Mouse (Mus musculus) yolk sac, embryonic 10.5 days (tissue): ENCODE data around the gene Carm1.
A peak's percentile ranks its signal among the peaks of the same experiment; 100 is the strongest.

Source experiments
- DNase-seq: peaks from one replicate; pipeline ENCODE4 v3.0.0-alpha.2; 2017; ENCODE audit warnings: low spot score

Gene Carm1

DNA sequence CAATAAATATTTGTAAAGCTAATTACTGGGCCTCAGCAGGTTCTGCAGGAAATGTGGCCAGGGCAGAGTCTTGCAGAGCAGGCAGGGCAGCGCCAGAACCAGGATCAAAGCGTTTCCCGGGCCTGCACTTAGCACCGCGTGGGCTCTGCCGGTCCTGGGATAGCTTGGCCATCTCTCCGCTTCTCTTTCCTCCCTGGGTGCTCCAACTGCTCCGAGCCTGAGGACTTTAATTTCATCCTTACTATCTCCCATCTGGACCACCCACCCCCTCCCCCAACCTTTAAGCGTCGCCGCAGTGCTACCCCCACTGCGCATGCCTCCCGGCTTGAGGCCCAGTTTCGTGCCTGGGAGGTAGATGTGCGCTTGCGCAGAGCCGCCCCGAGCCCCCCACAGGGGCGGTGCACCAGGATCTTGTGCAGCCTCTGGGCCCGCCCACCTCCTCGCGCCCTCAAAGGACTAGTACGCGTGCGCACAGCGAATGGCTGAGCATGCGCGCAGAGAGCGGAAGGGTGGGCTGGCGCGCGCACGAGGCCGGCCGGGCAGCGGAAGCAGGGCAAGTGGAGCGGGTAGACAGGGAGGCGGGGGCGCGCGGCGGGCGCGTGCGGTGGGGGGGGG, 69.0 kb downstream of the Carm1 start, which contains the start of gene Smarca4:
TSS of gene Smarca4 (plus strand) at position 553 of the 615 bp plus-strand sequence.
- DNase-seq, result peak; percentile 99

DNA sequence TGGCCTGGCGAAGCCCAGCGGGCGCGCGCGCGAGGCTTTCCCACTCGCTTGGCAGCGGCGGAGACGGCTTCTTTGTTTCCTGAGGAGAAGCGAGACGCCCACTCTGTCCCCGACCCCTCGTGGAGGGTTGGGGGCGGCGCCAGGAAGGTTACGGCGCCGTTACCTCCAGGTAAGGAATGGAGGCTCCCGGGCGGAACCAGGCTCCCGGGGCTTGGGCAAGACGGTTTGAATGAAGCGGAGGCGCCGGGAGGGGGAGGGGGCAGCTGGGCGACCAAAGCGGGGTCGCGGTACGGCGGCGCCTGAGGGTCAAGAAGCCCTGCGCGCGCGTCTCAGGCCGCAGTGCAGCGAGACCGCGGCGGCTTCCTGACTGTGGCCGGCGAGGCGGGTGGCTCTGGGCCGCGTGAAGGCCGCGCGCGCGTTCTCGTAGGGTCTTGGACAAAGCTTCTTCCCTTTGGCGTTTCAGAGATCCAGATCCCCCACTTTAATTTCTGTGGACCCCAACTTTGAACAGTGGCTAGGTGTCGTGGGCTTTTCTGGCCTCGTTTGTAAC, 69.6 kb downstream of the Carm1 start:
- DNase-seq, result peak; percentile 93

DNA sequence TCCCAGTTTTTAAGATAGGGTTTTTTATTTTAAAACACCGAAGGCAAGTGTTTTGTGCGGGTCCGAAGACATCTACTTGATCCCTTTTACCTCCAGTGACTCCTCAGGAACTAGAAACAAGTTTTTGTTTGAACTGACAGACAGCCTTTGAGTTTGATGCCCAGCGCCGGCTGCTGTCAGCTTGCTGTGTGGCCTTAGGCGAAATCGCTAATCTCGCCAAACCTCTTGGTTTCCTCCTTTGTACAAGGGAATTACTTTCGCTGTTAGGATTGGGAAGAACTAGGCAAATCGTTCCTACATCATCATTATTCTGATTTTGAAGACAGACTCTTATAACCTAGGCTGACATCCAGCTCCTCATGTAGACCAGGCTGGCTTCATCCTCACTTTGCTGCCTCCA, 70.4 kb downstream of the Carm1 start:
- no peak for DNase-seq

DNA sequence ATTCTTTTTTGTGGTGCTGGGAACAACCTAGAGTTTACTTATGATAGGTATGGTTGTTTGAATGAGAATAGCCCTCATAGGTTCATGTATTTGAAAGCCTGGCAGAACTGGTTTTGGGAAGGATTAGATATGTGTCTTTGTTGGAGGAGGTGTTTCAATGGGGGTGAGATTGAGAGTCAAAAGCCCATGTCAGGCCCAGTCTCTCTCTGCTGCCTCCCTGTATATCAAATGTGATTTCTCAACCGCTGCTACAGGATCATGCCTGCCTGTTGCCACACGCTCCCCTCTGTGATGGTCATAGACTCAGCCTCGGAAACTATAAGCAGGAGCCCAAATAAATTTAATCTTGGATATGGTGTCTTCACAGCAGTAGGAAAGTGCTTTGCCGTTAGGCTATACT, 73.5 kb downstream of the Carm1 start:
- no peak for DNase-seq

DNA sequence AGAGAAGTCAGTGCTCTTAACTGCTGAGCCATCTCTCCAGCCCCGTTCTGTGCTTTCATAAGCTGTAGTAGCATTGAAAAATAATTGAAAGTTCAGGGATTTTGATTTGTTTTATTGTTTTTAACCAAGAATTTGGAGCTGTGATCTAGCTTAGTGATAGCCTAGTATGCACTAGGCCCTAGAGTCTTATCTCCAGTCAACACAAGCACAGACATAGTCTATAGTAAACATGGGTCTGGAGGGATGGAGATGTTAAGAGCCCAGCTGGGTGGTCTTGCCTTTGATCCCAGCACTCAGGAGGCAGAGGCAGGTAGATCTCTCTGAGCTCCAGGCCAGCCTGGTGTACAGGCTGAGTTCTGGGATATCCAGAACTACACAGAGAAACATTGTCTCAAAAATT, 76.0 kb downstream of the Carm1 start:
- DNase-seq, result no peak

DNA sequence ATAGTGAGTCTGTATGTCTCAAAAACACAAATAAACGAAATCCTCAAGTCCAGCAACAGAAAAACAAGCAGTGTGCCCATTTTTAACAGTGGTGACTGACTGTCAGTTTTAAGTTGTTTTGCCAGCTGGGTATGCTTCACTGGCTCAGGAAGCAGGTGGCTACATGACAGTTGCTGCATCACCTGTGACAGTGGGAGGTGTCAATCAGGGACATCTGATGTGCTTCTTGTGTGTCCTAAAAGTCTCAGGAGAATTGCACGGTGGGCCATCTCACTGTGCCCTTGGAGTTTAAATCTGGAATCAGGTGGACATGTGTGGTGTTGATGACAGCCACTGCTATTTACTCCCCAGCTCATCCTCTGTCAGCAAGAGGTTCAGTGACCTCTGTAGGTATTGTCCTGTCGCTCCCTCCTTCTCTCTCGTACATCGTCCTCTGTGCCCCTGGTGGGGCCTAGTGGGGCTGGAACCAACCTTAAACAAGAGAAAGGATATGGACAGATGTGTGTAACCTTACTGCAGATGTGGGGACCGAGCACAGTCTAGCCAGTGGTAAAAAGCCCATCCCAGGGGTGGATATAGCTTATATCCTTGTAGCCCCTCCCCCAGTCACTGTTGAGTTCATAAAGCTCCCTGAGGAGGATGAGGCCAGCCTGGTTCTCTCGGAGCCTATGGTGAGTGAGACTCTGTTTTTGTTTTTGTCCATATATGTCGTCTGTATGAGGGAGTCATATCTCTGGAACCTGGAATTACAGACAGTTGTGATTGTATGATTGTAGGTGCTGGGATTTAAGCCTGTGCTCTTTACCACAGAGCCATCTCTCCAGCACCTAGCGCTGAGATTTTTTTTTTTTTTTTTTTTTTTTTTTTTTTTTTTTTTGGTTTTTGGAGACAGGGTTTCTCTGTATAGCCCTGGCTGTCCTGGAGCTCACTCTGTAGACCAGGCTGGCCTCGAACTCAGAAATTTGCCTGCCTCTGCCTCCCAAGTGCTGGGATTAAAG, 78.9 kb downstream of the Carm1 start:
- no peak for DNase-seq

DNA sequence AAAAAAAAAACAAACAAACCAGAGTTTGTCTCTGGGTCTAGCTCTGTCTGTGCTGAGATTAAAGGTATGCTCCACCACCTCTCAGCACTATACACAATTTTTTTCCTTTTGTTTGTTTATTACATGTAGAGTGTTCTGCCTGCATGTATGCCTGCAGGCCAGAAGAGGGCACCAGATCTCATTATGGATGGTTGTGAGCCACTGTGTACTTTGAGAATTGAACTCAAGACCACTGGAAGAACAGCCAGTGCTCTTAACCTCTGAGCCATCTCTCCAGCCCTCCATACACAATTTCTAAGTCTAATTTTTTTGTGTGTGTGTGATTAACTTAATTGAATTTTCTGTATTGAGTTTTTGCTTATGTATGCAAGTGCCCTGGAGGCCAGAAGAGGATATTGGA, 79.9 kb downstream of the Carm1 start:
- DNase-seq, result no peak

DNA sequence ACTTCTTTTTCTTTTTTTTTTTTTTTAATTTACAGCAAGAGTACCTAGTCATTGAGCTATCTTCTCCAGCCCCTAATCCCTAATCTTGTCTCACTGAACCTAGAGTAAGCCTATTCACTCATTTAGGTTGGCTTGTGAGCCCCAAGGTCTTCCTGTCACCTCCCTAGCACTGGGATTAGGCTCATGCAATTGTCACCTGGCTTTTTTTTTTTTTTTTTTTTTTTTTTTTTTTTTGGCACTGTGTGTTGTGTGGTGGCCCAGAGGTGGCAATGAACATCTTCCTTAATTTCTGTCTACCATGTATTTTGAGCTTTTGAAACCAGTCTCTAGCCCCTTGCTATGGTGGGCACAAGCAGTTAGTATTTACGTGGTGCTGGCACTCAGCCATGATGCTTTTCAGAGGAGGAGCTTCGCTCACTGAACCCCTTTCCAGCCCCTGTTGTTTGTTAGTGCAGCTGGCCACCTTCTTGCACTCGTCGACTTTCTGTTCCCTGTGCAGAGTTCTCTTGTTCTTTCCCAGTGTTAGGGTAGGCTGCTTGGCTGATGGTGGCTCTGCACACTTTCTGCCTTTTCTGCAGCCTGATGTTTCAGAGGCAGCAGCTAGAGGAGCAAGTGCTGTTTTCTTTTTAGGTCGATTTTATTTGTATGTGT, 80.6 kb downstream of the Carm1 start:
- DNase-seq, result no peak

DNA sequence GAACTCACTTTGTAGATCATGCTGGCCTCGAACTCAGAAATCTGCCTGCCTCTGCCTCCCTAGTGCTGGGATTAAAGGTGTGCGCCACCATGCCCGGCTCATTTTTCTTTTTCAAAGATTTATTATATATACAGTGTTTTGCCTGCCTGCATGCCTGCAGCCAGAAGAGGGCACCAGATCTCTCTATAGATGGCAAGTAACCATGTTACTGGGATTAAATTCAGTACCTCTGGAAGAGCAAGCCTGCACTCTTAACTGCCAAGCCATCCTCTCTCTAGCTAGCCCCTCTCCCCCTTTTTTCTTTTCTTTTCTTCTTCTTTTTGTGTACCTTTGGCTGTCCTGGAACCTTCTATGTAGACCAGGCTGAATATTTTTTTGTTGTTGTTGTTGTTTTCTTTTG, 84.0 kb downstream of the Carm1 start:
- DNase-seq, result no peak

DNA sequence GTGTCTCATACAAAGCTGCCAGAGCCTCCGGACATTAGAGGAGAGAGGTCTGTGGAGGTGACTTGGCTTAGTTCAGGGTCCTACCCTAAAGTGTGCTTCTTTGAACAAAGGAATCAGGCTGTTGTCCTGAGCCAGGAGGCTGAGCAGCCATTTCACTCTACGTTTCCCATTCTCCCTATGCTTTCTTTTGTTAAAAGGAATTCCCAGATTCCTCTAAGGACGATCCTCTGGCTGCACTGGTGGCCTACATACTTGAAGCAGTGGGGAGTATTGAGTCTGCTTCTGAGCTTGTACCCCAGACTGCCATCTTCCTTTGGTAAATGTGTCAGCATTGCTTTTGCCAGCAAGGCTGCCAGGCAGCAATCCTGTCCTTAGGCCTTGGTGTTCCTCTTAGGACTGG, 86.4 kb downstream of the Carm1 start:
- no peak for DNase-seq

DNA sequence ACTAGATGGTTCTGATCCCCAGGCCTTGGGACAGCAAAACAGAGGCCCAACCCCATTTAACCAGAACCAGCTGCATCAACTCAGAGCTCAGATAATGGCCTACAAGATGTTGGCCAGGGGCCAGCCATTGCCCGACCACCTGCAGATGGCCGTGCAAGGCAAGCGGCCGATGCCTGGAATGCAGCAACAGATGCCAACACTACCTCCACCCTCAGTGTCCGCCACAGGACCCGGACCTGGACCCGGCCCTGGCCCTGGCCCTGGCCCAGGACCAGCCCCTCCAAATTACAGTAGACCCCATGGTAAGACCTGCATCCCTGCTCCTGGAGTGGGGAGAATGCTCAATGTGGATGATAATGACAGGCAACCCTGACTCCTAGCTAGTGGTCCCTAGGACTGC, 88.9 kb downstream of the Carm1 start:
- DNase-seq, result no peak

DNA sequence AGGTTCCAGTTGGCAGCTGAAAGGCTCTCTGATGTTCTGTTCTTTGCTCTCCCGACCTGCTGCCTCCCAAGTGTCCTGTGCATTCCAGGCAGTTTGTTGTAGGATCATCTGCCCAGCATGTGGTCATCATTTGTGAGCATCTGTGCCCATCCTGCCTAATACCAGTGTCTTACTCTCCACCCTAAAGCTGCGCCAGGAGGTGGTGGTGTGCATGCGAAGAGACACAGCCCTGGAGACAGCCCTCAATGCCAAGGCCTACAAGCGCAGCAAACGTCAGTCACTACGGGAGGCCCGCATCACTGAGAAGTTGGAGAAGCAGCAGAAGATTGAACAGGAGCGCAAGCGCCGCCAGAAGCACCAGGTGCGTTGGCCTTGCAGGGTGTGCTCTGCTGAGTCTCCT, 92.3 kb downstream of the Carm1 start:
- no peak for DNase-seq
